Mouse (Mus musculus) thymus, postnatal 36 days (tissue): ENCODE measurements around the gene Gm4788.
"Not testable (repeated sequence)": the region's sequence is repeated elsewhere in the genome, so short reads cannot be mapped to it uniquely, and the experiment has no call there.

ENCODE experiments used
- DNase-seq, 2 experiments: peaks; one replicate each; pipeline ENCODE4 v3.0.0; 2022; ENCODE audit warnings: mixed read lengths in 2 of 2

Gene Gm4788

GRCm38 (mm10) chr1:139781143-139781542 is at the start of gene Gm4788:
Gene Gm4788, minus strand, starts transcription at chr1:139781243.
- DNase-seq = no peak

DNA sequence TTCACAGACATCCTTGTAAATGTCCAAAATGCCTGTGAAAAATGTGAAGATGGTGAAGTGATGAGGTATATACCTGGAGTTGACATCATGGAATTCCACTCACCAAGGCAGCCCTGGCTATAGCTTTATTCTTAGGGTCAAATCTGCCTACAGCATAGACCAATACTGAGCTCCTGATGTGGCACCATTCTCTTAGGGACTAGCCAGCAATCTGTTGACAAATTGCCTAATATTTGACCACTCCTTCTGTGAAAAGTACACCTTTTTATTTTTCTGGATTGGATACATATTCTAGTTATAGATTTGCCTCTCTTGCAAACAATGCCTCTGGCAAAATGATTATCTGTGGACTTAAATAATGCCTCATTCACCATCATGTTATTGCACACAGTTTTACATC is 27.6 kb upstream of the Gm4788 start:
- no peak for DNase-seq

DNA sequence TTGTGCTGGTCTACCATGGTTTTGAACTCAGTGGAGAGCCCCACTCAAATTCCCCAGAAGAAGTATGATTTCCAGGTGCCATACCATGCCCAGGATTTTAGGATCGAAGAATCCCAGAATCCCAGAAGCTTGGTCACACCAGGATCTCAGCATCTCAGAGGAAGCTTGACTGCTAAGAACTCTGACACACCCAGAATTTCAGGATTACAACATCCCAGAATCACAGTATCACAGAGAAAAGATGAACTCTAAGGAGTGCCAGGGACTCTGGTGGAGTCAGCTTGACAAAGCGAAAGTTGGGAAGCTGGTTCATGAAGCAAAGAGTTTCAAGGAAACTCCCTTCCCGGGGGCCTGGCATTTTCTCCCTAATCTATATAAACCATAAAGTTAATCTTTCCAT is 11.1 kb downstream of the Gm4788 start:
- DNase-seq = not testable (repeated sequence)

GRCm38 (mm10) chr1:139716681-139717080 is 64.4 kb downstream of the Gm4788 start:
- DNase-seq = not testable (repeated sequence)

DNA sequence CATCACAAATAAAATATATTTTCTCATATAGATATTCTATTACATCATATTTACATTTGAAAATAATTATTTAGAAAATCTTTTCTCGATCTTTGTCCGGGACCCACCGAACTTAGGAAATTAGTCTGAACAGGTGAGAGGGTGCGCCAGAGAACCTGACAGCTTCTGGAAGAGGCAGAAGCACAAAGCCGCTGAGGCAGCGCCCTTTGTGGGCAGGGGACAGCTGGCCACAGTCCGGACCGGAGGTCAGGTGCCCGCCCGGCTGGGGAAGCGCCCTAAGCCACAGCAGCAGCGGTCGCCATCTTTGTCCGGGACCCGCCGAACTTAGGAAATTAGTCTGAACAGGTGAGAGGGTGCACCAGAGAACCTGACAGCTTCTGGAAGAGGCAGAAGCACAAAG is 64.8 kb downstream of the Gm4788 start:
- DNase-seq = not testable (repeated sequence)

GRCm38 (mm10) chr1:139649921-139650320 is 131.1 kb downstream of the Gm4788 start:
- not testable (repeated sequence) for DNase-seq
